Mouse (Mus musculus) urinary bladder, postnatal 14 days (tissue): Measurements from ENCODE around the gene Mknk2.

Experiments
- DNase-seq: peaks from one replicate; pipeline ENCODE4 v3.0.0; 2021; ENCODE audit warnings: low spot score

Mknk2 gene

DNA sequence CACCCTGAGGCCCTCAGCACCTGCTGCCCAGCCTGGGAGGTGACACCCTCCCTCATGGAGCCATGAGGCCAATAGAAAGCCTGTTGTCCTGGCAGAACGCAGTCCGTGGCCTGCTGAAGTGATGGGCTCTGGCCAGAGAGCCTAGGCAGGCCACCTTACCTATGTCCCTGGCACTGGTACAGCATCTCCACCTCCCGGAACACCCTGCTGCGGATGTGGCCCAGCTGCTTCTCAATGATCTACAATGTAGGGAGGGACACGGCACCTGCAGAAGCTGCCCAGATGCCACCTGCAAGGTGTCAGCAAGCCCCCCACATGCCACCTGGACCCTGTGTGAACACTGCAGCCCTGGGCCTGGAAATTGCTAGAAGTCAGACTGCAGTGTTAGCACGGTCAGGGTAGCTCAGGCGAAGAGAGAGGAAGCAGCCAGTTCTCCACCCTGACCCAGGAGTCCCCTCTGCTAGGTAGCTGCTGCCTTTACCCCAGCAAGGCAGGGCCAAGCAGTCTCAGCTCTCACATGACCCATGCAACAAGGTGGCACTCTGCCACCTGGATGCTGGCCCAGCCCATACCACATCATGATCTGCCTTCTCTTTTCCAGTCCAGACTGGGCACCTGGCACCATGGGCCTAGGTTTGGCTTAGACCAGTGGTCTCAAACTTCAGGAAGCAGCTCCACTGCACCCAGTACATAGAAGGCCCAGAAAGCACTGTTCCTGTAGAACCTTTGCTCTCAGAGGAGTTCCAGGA, 8.0 kb downstream of the Mknk2 start:
- peak; percentile 83 for DNase-seq

DNA sequence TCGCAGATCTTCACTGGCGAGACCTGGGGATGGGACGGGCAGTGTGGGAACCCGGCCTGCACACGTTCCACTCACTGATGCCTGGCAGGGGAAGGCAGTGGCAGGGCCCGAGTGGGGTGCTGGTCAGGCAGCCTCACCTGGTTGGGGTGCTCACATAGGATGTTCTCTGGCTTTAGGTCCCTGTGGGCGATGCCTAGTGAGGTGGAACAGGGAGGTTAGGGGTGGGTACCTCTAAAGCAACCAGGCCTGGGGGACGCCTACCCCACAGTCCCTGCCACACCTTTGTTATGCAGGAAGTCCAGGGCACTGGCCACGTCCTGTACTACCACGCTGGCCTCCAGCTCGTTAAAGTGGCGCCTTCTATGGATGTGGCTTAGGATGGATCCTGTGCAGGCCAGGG, 8.9 kb downstream of the Mknk2 start:
- no peak for DNase-seq

DNA sequence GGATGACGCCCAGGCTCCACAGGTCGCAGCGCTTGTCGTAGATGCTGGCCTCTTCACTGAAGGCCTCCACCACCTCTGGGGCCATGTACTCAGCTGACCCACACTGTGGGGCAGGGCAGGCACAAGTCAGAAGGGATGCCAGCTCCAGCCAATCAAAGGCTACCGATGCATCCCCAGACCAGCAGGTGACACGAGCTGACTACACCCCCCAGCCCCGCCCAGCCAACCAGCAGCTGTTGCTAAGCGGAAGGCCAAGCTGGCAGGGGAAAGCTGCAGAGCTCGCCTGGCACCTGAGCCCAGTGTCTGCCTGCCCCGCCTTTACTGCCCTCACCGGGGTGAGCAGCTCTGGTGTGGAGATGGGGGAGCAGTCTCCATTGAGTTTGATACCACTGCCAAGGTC, 9.3 kb downstream of the Mknk2 start:
- peak; percentile 81 for DNase-seq

DNA sequence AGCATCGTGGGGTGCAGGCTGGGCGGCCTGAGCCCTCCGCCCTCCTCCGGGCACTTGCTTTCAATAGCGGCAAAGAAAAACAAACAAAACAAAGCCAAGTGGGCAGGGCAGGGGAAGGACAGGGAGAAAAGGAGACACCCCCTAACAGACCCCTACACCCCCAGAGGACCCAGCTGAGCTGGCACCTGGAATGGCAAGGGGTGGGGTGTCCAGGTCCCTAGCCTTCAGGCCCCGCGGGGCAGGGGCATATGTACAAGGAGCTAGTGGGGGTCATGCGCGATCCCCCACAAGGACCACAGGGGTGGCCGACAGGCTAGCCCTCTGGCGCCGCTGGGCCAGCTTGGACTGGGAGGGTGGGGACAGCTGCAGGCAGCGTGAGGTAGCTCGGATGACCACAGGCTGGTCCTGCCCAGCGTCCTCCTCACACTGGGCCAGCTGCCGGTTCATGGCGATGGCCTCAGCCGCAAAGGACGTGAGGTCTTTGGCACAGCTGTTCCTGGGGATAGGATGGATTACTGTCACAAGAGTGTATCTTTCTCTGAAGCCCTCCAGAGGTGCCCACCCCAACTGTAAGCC, 11.0 kb downstream of the Mknk2 start:
- no peak for DNase-seq

GRCm38 (mm10) chr10:80665981-80666733, 11.8 kb downstream of the Mknk2 start:
- no peak for DNase-seq

- DNase-seq: peak; percentile 61
Measured at GRCm38 (mm10) chr10:80665459-80665858, 12.5 kb downstream of the Mknk2 start.

DNA sequence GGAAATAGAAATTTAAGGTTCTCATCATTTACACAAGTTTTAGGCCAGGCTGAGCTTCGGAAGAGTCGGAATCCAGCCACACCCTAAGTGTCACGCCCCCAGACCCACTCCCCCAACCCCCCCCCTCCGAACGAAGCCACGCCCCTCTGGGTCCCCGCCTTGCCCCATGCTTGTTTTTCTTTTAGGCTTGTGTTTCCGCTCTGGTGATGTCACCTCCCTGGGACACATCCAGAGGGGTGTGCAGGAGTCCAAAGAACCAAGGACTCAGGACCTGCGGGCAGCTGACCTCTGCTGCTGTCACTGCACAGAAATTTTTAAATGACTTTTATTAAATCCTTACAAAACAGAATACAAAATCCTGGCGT, 12.9 kb downstream of the Mknk2 start:
- peak; percentile 85 for DNase-seq

GRCm38 (mm10) chr10:80664197-80665015, 13.5 kb downstream of the Mknk2 start:
- DNase-seq: peak; percentile 94

DNA sequence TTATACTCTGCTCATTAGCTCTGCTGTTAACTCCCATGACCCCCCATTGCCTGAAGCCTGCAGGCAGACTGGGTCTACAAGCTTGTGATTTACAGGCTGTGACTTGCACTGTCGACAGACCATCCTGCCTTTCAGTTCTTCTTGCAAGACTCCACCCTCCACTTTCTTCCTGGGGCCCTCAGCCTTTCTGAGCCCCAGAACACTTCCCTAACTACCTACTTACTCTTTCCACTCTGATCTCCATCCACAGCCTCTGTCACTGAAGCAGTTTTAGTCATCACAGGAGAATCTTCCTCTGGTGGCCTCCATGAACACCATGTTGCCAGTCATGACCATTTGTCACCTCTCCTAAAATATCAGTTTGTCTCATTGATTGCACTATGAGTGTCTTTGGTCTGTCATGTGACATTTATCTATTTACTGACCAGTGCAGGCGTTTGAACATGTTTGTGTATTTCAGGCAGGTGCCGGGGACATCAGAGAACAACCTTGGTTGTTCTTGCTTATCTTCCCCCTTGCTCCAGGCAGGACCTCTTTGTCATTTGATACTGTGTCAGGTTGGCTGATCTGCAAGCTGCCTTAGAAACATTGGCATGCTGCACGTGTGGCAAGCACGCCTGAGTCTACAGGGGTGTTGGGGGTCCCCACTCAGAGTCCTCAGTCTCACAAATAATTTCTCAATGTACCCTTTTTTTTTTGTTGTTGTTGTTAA, 14.3 kb downstream of the Mknk2 start:
- peak; percentile 48 for DNase-seq

GRCm38 (mm10) chr10:80661149-80661548, 16.8 kb downstream of the Mknk2 start:
- no peak for DNase-seq

GRCm38 (mm10) chr10:80659213-80659612, 18.7 kb downstream of the Mknk2 start:
- DNase-seq: peak; percentile 83

DNA sequence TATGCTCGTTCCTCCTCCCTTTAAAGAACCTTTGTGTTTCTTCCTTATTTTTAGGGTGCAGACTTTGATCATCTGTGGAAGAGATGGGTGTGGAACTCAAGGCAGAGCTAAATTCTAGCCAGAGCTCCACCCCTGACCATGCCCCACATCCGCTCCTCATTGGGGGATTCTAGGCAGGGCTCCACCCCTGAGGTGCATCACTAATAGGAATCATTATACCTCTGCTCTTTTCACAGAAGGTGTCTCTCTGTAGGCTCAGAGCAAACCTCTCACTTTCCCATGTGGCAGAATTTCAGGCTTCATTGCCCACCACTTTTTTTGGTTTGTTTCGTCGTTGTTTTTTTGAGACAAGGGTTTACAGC, 19.1 kb downstream of the Mknk2 start:
- no peak for DNase-seq

- no peak for DNase-seq
Measured at GRCm38 (mm10) chr10:80658194-80658840, 19.6 kb downstream of the Mknk2 start.

GRCm38 (mm10) chr10:80656863-80657623, 20.9 kb downstream of the Mknk2 start, which contains the start of gene Btbd2:
Btbd2 (minus strand) TSS chr10:80657071.
- no peak for DNase-seq

DNA sequence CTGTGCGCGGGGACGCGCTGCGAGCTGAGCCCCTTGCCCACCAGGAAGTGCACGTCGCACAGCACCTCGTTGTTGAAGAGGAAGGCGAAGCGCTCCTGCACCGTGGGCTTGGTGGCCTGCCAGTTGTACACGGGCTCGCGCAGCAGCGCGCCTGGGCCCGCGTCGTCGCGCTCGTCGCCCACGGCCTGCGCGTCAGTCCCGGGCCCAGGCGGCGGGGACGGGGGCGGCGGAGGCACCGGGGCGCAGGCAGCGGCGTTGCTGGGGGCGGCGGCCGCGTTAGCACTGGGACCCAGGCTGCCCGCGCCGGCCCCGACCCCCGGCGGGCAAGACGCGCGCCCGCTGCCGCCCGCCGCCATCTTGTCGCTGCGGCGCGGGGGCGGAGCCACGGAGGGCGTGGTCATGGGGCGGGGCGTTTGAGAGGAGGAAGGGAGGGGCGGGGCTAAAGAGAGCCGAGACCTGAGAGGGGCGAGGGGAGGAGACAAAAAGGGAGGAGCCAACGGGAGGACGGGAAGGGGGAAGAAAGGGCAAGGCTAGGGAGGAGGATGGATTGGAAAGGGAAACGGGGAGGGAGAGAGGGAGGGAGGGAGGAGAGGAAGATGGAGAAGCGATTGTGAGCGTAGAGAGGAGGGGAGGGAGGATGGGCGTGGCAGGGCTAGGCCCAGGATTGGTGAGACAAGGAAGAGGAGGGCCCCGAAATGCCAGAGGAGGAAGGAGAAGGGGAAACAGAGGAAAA, 21.6 kb downstream of the Mknk2 start:
- peak; percentile 98 for DNase-seq

- DNase-seq: no peak
Measured at GRCm38 (mm10) chr10:80655406-80656129, 22.3 kb downstream of the Mknk2 start.

DNA sequence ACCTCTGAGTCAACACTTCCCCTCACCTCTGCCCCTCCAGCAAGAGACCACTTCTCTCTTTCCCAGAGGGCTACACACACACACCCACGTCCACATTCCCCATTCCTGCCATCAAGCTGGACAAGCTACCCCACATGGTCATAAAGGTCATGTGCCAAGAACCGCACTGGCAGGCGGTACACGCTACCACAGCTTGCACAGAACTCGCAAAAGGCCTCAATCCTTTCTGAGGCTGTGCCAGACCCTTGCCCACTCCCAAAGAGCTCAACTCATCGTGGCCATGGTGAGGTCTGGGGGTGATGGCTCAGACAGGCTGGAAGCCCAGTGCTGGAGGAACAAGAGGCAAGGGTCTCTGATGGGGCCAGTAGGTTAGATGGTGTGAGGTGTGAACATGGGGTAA, 23.0 kb downstream of the Mknk2 start:
- no peak for DNase-seq

DNA sequence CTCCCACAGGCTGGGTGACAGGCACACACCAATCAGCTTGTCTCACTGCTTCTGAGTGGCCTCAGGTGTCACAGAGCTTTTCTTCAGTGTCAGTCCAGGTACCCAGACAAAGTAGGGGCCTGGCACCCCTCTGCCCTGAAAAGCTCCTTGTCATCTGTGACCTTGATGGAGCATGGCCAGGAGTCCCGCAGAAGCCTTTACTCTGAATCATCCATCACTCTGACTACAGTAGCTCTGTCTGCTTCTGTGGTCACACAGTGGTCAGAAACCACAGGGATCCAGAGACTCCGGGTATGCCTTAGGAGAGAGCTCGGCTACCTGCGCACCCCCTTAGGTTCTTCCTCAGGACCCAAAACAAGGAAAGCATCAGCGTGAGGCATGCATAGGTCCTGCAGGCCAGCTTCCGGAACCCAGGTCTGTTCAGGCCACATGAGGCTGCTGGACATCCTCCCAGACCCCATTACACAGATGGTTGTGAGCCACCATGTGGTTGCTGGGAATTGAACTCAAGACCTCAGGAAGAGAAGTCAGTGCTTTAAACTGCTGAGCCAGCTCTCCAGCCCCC, 24.7 kb downstream of the Mknk2 start:
- DNase-seq: no peak

- no peak for DNase-seq
Measured at GRCm38 (mm10) chr10:80650392-80650791, 27.5 kb downstream of the Mknk2 start.
